Mouse (Mus musculus) brain, adult 2 months (tissue): ENCODE measurements at regions not wholly inside any gene's neighbourhood (a gene's known extent, or its start where the extent isn't known, plus 50 kb on each side); places are given as distances from the start of the nearest gene placed in this dataset.
A peak's percentile ranks its signal among the peaks of the same experiment; 100 is the strongest.

Experiments used
- DNase-seq: peaks from one replicate; pipeline ENCODE4 v3.0.0; 2011; ENCODE audit warnings: low read depth, low spot score

- DNase-seq, result no peak
Observed at GRCm38 (mm10) chr8:103347158-103347871, 561.9 kb upstream of the Cdh11 start.

DNA sequence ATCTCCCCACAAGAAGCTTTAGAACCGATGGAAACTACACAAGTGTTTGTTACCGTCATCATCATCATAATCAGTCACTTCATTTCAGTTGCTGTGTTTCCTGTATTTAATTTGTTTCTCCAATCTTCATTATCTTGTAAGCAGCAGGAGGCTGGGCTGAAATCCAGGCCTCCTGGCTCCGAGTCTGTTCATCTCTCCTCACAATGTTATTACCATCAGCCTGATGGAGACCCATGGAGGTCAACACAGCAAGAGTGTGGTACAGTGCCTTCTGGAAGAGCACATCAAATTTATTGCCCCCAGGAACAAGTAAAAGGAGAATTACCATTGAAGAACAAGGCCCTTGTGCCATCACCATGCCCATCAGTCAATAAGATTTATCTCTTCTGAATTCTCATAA is 576.3 kb upstream of the Cdh11 start:
- peak; percentile 17 for DNase-seq

- DNase-seq, result no peak
Observed at GRCm38 (mm10) chr8:103370394-103370793, 585.0 kb upstream of the Cdh11 start.

DNA sequence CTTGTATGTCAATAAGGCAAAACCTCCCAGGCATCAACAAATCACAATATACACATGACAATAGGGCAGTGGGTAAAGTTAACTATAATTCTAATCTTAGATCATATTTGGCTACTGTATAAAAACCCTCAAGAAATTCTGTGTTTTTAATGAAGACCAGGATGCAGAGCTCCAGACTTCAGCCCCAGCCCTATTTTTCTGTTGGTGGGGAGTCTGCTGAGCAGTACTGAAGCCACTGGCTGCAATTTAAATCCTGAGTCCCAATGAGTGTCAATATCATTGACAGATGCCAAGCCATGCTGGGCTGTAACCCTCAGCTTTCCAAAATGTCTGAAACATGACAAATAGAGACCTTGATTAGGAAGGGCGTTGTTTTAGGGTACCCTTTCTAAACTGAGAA is 587.6 kb upstream of the Cdh11 start:
- DNase-seq, result no peak

DNA sequence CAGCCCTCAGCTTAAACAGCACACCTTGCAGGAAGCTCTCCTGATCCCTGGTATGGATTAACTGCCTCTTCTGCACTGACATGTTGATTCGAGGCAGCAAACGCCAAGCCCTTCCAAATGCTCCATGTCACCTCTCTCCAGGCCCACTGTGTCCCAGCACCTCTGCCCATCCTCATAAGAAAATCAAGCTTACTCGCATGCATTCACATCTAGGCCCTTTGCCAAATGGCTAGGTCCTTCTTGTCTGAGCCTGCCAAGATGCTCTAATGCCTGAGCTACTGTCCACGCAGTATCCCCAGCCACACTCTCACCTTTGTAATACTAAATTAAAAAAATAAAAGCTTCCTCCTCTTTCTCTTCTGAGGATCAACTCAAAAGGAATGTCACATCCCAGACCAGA is 588.7 kb upstream of the Cdh11 start:
- DNase-seq, result no peak

DNA sequence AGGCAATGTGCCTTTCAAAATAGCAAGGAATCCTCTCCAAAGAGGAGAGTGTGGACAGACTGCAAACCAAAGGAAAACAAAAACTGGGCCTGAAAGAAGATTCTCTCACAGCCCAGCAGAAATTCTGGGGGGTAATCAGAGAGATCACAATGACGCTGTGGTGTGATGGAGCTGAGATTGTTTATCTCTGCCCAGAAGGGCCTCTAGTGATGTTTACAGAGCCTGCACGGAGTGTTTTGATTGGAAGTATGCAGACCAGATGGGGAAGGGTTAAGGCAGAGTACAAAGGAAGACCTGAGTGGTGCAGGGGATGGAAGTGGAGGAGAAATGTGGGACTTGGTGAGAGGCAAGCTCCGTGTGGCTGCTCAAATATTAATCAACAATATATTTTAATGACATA is 593.1 kb upstream of the Cdh11 start:
- DNase-seq, result no peak

DNA sequence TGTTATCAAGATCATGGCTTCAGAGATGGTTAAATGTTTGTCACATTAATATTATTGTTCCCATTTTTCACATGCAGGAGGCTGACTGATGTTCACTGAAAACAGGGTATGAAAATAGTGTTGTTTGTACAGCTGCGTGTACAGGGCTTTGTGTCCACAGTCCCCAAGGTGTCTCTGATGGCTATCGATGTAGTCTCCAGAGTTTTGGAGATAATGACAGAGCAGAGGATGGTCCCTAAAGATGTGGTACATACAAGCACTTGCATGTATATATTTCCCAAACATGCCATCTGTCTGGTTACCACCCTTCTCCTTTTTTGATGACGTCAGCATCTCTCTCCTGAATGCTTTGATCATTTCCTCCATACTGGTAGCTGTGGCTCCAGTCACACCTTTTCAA is 596.1 kb upstream of the Cdh11 start:
- no peak for DNase-seq

GRCm38 (mm10) chr8:103391359-103391758 is 605.9 kb upstream of the Cdh11 start:
- peak; percentile 17 for DNase-seq

GRCm38 (mm10) chr8:103395316-103395715 is 609.9 kb upstream of the Cdh11 start:
- no peak for DNase-seq

DNA sequence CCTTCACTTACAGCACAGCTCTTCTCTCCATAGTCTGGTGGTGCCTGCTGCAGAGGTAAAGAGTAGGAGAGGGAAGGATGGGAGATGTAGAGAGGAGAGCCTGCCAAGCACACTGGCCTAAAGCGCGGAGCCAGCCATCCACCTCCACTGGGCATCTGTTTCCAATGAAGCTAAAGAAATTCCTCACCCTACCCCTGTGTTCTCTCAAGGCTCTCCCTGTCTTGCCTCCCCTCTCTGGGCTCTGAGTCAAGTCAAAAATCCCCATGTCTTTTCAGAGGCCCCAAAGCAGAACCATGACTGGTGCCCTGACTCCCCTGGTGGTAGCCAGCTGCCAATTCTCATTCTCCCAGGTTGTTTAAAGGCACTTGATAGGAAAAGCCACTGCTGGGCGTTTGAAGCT is 612.7 kb upstream of the Cdh11 start:
- DNase-seq, result peak; percentile 19

DNA sequence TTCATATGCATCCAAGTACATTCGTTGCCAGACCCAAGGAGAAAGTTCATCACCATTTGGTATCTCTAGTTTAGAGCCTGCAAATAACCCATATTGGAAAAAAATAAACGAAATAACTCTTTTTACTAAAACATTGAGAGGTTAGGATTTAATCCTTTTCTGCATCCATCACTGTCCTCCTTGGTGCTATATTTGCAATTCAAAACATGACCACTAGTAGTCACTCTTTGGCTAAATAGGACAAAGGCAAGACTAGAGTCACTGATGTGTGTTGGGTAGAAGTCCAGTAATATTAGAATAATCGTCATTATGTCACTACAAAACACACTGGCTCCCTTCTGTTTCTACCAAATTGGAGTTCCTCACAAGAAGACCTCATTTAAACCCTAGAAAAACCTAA is 614.0 kb upstream of the Cdh11 start:
- DNase-seq, result no peak

GRCm38 (mm10) chr8:103400143-103400542 is 614.7 kb upstream of the Cdh11 start:
- peak; percentile 73 for DNase-seq

DNA sequence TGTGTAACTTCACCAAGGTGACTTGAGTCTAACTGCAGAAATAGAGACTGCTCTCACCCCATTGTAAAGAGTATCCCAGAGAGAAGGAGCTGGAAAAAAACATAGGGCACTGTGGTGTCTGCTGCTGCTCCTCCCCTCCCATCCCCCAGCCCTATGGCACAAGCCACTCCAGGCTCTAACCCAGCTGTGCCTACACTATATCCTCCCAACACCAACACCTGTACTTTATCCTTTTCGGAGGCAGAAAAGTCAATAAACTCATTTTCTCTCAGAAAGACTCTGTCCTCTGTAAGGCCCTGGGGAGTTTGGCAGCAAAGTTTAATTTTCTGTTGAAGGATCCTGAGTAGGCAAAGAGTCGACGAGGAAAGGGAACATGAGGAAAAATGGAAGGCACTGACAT is 617.3 kb upstream of the Cdh11 start:
- DNase-seq, result no peak

DNA sequence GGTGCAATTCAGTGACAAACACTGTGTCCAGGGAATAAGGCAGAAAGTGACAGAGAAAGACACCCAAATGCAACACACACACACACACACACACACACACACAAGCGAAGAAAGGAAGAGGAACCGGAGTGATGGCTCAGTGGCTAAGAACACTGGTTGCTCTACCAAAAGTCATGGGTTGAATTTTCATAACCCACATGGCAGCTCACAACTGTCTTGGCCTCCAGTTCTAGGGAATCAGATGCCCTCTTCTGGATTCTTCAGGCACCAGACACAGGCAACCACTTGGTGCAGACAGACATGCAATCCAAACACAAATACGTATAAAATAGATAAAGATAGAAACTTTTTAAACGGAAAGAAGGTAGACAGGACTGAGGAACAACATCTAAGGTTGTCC is 618.4 kb upstream of the Cdh11 start:
- DNase-seq, result no peak

DNA sequence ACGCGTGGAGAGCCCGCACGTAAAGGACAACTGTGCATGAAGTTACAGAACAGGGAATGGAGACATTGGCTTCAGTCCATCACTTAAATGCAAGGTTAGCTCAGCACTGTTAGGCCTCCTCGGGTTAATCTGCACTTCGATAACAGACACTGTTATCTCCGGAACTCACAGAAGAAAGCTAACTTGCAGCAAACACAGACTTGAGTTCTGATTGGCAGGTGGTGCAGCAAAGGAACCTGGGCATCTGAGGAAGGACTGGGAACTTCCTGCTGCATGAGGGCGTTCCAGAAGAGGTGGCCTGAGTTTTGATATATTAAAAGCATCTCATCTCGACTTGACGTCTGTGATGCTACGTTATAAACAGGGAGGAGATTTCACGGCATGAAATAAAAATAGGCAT is 620.3 kb upstream of the Cdh11 start:
- DNase-seq, result no peak

GRCm38 (mm10) chr8:103406921-103407320 is 621.5 kb upstream of the Cdh11 start:
- no peak for DNase-seq

- no peak for DNase-seq
Observed at GRCm38 (mm10) chr8:103407631-103408030, 622.2 kb upstream of the Cdh11 start.

DNA sequence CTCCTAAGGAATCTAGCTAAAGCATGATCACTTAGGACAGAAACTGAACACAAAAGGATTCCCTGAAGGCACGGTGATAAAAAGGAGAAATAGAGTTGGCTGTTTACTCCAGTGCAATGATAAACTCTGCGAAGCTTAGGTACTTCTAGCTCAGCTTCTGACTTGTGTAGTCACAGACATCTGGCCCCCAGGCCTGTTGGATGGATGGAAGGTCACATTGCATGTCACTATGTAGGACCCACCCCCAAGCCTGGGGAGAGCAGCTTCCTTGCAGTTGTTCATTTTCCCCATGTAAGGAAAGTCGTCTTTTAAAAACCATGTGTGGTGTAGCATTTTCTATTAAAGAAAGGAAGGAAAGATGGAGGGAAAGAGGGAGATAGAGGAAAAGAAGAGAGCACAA is 623.0 kb upstream of the Cdh11 start:
- DNase-seq, result no peak

- no peak for DNase-seq
Observed at GRCm38 (mm10) chr8:103409121-103409551, 623.7 kb upstream of the Cdh11 start.

GRCm38 (mm10) chr8:103412731-103413130 is 627.3 kb upstream of the Cdh11 start:
- peak; percentile 48 for DNase-seq

DNA sequence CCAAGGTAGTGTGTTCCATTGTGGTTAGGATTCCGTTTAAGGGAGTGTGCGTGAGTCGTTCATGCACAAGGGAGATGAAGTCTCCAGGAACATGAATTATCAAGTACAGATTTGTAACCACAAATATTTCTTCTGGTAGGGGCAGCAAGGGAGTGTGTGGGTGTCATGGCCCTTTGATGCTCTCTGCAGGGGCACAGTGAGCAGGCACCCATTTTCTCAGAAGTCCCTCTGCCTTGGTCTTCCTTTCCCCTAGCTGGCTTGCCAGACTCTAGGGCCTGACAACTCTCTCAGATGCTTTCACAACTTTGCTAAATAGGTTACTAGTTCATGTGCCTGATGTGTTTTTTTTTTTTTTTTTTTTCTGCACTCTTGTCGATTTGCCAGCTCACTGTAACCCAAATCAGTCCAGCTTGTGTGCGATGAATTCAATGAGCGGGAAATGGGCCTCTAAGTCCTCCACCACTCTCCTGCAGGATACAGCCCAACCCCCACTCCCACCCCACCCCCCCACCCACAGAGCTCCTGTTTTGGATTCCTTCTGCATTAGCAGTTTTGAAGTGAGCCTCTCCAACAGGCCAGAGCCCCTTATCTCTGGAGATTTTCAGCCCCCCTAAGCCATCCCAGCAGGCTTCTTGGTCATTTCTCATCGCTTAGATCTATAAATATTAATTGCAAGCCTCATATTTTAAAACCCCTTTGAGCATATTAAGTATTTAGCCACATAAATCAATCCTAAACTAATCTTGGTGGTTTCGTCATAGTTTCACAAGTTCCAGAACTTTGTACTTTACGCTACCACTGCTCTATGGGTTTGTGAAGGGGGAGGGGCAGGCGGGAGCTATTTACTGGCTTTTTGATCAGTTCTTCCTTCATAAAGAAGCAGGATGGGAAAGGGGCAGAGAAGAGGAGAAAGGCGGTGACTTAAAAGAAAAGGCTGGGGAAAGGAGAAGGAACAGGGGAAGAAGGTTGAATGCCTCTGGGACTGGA is 628.4 kb upstream of the Cdh11 start:
- DNase-seq, result no peak

GRCm38 (mm10) chr8:103422313-103422973 is 637.0 kb upstream of the Cdh11 start:
- no peak for DNase-seq
